Mouse (Mus musculus) bone marrow, adult 2 months (tissue): ENCODE results near the gene Slc41a1. TPM values are rescaled to one million over a fixed set of nuclear protein-coding genes. Genes with fewer than 3 reads are reported as not detected.

Source experiments
- H3K27ac ChIP-seq: fragments of 200-500 bp; 2 replicates; pipeline ENCODE4 v1.5.1; 2012; ENCODE audit warnings: low read depth, mild to moderate bottlenecking, control low read depth, inconsistent platforms, low read length; ENCODE audit not compliant: control insufficient read depth, poor library complexity, insufficient read depth
- H3K4me1 ChIP-seq: fragments of 200-500 bp; 2 replicates; pipeline ENCODE4 v1.6.1; 2011; ENCODE audit warnings: low read length; ENCODE audit not compliant: control insufficient read depth, insufficient read depth
- H3K4me3 ChIP-seq: fragments of 200-500 bp; replicated peaks from 2 replicates; pipeline ENCODE3; 2011; ENCODE audit warnings: mild to moderate bottlenecking, low read depth, low read length, control low read depth; ENCODE audit not compliant: control insufficient read depth
- CTCF ChIP-seq: fragments of 200-500 bp; IDR thresholded peaks from 2 replicates; pipeline ENCODE4 v1.5.1; 2011; ENCODE audit warnings: low read length, control low read depth; ENCODE audit not compliant: control insufficient read depth, insufficient read depth
- POLR2A ChIP-seq: fragments of 200-500 bp; IDR thresholded peaks from 2 replicates; pipeline ENCODE4 v1.6.1; 2011; ENCODE audit warnings: low read depth, mild to moderate bottlenecking, control low read depth, low read length, borderline replicate concordance; ENCODE audit not compliant: control insufficient read depth
- WGBS: fragments of 180-500 bp; shearing (Covaris S2); methylation state at CpG from one replicate; pipeline ENCODE4 v1.1.7; 2018; 5-methylcytosine and 5-hydroxymethylcytosine counted together
- polyA plus RNA-seq: library from polyadenylated mRNA; stranded (reverse); fragments of >200 nt; gene quantifications from 2 replicates; pipeline ENCODE4 v1.2.4, GENCODE M21; 2011; ENCODE audit warnings: low replicate concordance; ENCODE audit not compliant: missing spikeins, insufficient read depth, insufficient read length

Gene Slc41a1
- 1.4 and 2.2 TPM in 2 replicates for polyA plus RNA-seq

DNA sequence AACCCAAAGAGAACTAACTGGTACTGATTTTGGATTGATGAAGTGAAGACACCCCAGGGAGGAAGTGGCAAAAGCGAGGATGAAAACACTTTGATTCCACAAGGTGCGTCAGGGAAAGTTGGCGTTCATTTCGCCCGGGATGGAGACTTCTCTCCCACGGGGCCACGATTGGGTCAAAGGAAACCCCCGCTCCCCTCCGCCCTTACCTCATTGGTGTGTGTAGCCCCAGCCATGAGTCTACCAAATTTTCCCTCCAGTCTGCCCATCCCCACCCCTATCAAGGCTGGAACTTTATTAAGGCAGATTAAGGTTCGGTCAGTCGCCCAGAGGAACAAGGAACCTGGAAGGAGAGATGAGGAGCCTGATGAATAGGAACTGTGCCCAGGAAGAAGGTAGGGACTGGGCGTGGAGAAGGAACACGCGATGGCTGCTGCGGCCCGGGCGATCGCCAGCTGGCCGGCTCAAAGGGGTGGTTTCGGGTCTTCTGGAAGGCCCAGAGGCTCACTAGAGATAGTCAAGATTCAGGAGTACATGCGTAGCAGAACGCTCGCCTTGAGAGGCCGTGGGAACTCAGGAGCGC lies at the start of gene Slc41a1:
Slc41a1 (plus strand) TSS at position 287 of the 580 bp plus-strand sequence.
- under 1% methylated on average over 25 of the region's 25 CpGs for WGBS
- no peaks in the 10 kb centered on the region; the same call in 1 of the 2 replicates for H3K4me1 ChIP-seq
- no peak for TF ChIP-seq POLR2A
- no peak for TF ChIP-seq CTCF
- H3K27ac ChIP-seq: peak within 1 kb of the TSS; percentile 59
- peak within 1 kb of the TSS; percentile 86 for H3K4me3 ChIP-seq

DNA sequence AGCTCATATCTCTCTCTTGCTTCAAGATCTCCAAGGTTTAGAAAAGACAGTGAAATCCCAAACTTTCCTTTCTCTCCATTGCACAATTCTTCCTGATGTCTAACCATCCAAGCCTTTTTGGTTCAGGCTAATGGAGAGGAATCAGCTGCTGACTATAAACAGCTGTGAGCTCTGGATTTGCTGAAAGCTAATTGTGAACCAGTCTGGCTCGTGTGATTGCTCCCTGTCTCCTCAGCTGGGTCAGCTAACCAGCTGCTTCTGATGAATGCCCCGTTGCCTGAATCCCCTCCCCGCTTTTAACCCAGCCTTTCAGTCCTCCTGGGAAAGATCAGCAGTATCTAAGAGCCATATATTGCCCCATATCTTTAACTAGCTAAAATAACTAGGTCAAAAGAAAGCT lies 32.7 kb upstream of the Slc41a1 start:
- Histone ChIP-seq H3K27ac (no peak overlapping the region), H3K4me1 (no peaks in the 10 kb centered on the region), H3K4me3 (no peak overlapping the region)
- WGBS: 67% methylated on average over 3 of the region's 3 CpGs
- TF ChIP-seq POLR2A (no peak), CTCF (no peak)

DNA sequence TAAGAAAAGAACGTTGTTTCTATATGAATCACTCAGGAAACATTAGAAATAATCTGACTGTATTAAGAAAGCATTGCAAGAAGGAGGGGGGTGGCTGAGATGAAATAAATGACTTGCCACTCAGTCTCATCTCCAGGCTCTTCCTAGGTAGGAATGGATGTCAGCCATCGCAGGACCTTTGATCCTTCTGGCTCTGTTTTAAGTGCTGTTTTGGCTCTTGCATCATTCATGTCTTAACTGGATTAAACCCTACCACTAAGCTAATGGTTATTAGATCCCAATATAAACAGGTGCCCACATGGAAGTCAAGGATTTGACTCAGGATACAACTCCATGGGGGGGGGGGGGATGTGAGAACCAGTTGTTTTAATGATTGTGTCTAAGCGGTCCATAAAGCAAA lies 32.1 kb upstream of the Slc41a1 start:
- Histone ChIP-seq H3K4me3 (no peak overlapping the region), H3K27ac (no peak overlapping the region), H3K4me1 (no peaks in the 10 kb centered on the region)
- TF ChIP-seq CTCF (no peak), POLR2A (no peak)
- WGBS: 72% methylated on average over 3 of the region's 3 CpGs

DNA sequence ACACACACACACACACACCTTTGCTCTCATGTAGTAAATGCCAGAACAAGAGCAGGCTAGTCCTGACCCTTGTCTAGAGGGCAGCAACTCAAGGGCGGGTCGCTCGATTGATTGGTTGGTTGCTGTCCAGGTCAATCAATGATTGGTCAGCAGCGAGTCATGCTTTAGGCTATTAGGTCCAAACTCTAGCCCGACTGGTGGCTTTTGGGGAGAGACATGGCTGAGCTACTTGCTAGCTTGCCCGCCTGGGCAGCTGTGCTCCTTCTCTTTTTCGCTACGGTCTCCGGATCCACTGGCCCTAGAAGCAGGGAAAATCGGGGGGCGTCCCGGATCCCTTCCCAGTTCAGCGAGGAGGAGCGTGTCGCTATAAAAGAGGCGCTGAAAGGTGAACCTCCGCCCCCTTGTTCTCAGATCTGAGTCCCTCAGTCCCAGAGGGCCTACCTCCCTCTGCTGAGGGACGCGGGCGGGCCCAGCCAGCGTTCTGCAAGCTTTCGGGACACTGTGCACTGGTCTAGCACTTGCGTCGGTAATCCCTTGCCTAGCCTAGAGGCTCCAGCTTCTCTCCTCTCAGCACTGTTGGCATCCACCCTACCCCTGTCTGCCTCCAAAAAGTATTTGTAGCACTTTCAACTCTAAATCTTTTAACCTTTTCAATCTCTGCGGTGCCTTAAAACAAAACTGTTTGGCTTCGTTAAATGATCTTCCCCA lies 29.9 kb upstream of the Slc41a1 start, which contains the start of gene Pm20d1:
Pm20d1 (plus strand) TSS at position 180 of the 708 bp plus-strand sequence.
- TF ChIP-seq POLR2A (no peak), CTCF (no peak)
- Histone ChIP-seq H3K4me3 (no peak within 1 kb of the TSS), H3K4me1 (no peaks in the 10 kb centered on the region), H3K27ac (no peak within 1 kb of the TSS)
- WGBS: 10% methylated on average over 26 of the region's 26 CpGs

DNA sequence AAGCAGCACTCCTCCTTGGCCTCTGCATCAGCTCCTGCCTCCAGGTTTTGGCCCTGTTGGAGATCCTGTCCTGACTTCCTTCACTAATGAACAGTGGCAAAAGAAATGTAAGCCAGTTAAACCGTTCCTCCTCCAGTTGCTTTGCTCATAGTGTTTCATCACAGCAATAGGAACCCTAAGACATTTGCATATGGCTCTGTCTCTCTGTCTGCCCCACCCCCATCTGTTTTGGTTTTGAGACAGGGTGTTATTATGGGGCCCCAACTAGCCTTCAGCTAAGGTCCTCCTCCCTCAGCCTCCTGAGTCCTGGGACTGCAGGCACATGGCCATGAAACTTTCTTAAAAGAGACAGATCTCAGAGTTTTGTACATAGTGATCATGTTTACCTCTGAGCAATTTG lies 27.3 kb upstream of the Slc41a1 start:
- WGBS: 26% methylated on average over 1 of the region's 1 CpGs
- Histone ChIP-seq H3K4me1 (no peaks in the 10 kb centered on the region), H3K27ac (no peak overlapping the region), H3K4me3 (no peak overlapping the region)
- TF ChIP-seq POLR2A: no peak
- TF ChIP-seq CTCF: no peak

DNA sequence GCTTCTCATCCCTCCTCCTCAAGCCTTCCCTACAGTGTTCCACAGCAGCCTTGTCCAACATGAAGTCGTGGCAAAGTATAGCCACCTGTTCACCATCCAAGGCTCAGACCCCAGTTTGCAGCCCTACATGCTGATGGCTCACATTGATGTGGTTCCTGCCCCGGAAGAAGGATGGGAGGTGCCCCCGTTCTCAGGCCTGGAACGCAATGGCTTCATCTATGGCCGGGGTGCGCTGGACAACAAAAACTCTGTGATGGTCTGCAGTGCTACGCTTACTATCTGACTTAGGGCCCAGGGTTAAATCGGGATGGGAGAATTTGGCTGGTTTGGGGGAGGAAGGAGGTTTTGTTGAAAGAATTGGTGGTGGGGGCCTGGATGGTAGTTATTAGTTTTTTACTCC lies 26.2 kb upstream of the Slc41a1 start:
- no peak overlapping the region for H3K4me3 ChIP-seq
- no peak for TF ChIP-seq CTCF
- no peak for TF ChIP-seq POLR2A
- no peak overlapping the region for H3K27ac ChIP-seq
- WGBS: 85% methylated on average over 8 of the region's 8 CpGs
- no peaks in the 10 kb centered on the region for H3K4me1 ChIP-seq

DNA sequence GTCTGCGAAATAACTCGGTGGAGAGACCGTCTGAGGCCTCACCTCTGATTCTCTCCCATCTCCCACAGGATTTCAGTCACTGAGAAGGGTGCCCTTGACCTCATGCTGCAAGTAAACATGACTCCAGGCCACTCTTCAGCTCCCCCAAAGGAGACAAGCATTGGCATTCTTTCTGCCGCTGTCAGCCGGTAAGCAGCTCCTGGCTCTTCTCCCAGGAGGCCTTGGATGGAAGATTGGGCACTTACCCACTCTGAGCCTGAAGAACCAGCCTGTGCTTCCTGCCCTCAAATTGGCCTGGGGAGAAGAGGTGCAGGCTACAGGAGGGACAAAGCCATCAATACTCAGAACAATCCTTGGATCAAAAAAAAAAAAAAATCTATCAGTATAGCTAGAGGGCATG lies 24.6 kb upstream of the Slc41a1 start:
- Histone ChIP-seq H3K27ac (no peak overlapping the region), H3K4me1 (no peaks in the 10 kb centered on the region), H3K4me3 (no peak overlapping the region)
- 88% methylated on average over 5 of the region's 5 CpGs for WGBS
- TF ChIP-seq CTCF: no peak
- TF ChIP-seq POLR2A: no peak

DNA sequence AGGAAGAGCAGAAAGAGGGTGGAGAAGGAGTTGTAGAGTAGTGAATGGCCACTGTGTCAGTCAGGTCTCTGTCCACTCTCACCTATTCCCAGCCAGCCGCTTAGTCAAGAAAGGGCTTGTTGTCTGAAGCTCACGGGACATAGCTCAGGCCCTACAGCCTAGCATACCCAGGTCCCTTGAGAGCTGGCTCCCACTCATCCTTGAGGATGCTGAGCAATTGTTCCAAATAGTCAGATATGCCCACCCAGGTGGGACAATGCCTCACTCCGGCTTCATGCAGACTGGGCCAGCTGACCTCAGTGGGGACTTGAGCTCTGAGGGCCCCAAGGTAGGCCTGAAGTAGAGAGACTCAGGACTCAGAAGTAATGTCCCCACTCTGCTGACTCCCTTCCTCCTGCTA lies 23.1 kb upstream of the Slc41a1 start:
- H3K4me1 ChIP-seq: no peaks in the 10 kb centered on the region
- H3K4me3 ChIP-seq: no peak overlapping the region
- TF ChIP-seq CTCF: no peak
- TF ChIP-seq POLR2A: no peak
- H3K27ac ChIP-seq: no peak overlapping the region
- WGBS: 89% methylated on average over 3 of the region's 3 CpGs
